Mouse (Mus musculus) kidney, adult 9 months (tissue): ENCODE measurements around the gene Pknox2.

Source experiments
- DNase-seq: peaks from one replicate; pipeline ENCODE4 v3.0.0; 2022

The Pknox2 gene

GRCm38 (mm10) chr9:37044165-37044564, 103.0 kb downstream of the Pknox2 start:
- DNase-seq, result no peak

DNA sequence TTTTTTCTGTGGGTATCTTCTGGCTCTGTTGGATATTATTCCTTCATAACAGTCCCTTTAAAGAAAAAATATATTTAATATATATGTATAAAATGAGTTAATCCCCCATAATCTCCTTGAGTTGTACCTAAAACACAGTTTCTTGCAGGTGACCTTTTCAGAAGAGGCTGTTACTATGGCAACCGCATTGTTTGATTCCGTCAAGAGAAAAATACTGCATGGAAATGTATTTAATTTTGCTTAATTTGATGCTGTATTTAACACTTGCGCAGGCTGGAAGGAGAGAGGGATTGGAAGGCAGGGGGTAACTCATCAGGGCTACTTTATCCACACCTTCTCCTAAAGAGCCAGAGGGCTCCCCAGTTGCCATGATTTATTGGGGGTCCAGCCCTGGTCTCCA, 108.3 kb downstream of the Pknox2 start:
- DNase-seq, result no peak

DNA sequence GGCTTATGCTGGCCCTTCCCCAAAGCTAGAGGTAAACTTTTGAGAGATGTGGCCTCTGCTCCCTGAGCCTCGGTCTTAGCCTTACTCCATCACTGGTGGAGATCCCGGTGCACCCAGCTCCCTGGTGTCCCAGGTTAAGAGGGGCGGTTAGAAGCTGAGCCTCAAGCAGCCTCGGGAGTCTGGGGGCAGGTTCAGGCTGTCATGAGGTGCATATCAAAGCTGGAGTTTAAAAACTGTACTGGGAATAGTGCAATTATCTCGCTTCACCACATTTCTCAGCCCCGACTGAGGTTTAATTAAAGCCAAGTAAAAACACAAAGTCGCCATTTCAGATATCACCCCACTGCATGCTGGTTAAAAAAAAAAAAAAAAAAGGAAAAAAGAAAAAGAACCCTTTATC, 108.8 kb downstream of the Pknox2 start:
- DNase-seq, result no peak

GRCm38 (mm10) chr9:37037405-37037804, 109.8 kb downstream of the Pknox2 start:
- no peak for DNase-seq

DNA sequence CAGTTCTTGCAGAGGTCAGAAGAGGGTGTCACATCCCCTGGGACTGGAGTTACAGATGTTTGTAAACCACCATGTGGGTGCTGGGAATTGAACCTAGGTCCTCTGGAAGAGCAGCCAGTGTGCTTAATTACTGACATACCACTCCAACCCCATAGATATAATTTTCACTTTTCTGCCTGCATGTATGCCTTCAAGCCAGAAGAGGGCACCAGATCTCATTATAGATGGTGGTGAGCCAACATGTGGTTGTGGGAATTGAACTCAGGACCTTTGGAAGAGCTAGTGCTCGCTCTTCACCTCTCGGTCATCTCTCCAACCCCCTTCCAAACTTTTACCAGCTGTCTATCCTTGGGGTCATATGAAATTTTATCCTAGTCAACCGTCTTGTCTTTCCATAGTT, 112.0 kb downstream of the Pknox2 start:
- DNase-seq, result no peak

- DNase-seq, result no peak
Observed at GRCm38 (mm10) chr9:37034316-37034715, 112.9 kb downstream of the Pknox2 start.

DNA sequence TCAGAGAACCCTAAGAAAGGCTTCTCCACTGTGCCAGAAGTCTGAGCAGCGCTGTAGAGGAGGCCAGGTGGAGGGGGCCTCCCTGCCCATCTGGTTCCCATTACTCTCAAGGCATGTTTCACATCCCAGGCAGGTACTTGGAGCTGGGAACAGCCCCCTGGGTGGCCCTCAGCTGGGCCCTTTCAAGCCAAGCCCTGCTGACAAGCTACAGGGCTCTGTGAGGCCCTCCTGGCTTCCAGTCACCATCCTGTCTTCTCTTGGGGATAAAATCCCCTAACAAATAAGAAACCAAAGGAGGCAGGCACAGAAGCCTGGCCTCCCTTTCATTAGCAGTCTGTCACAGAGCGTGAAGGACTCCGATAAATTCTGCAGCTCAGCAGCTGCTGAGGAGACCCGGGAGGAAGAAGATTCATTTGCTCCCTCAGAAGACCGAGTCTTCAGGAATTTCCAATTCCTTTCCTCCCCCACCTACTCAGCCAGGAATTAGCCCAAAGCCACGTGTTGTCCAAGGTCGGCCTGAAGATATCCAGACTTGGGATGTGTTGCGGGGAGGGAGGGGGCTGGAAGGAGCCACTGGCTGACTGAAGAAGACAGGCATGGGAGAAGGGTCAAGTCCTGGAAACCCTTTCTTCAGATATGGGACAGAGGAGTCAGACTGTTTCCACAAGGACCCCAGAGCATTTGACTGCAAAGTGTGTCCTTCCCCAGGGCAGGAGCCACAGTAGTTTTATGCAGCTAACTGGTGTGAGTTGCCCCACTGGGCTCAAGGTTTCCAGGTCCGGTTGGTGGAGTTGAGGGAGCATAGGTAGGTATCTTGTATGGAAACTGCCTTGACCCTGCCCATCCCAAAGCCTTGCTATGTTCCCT, 116.6 kb downstream of the Pknox2 start:
- no peak for DNase-seq

DNA sequence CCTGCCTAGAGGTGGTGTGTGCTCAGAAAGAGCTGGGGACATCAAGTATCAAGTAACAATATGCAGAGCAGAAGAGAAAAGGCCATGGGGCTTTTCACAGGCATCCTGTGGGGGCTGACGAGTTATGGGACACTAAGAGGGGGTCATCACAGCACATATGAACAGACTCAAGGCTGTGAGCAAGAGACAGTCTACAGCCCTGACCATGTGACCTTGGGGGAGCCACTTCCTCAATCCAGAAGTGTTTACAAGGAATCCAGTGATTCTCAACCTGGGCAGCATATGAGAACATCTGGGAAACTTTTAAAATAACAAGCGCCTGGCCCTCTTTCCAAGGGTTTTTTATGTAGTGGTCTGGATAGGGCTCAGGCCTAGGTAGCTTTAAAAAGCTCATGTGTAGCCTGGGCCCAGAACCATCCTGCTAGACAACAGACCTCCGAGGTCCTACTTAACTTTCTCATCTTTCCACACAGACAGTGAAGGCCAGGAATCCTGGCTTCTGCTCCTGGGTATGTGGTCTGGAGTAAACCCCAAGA, 117.3 kb downstream of the Pknox2 start:
- no peak for DNase-seq

GRCm38 (mm10) chr9:37027825-37028575, 119.2 kb downstream of the Pknox2 start:
- DNase-seq, result no peak

GRCm38 (mm10) chr9:37025913-37026312, 121.3 kb downstream of the Pknox2 start:
- no peak for DNase-seq

- DNase-seq, result no peak
Observed at GRCm38 (mm10) chr9:37021586-37022230, 125.5 kb downstream of the Pknox2 start.

DNA sequence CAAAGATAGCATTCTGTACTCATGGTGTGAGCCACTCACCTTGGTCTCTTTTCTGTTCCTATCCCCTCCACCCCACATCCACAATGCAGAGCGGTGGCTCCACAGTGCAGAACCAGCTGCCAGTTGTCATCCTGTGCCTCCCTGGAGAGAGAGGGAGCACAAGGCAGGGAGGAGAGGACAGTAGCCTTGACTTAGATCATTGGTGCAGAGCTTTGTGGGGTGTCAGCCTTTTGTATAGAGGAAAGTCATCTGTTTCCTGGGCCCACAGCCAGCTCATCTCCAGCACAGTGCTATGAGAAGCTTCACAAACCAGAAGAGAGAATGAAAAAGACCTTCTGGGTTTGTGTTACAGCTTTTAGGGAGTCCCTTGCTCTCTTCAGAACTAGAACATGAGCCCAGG, 129.1 kb downstream of the Pknox2 start:
- DNase-seq, result peak; percentile 15

DNA sequence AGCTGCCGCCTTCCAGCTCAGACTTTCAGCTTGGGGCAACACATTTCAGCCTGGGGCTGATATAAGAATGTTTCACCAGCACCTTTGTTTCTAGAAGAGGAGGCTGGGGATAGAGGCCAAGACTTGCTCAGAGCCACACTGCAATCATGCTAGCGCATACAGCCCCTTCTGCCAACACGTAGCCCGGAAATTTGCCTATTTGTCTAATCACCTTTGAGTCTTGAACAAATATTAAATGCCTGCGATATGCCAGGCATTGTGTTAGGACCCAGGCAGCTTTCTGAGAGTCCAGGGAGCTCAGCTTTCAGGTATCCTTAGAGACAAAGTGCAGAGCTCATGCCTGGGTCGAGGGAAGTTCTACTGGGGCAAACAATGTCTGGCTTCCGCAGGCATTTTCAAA, 130.0 kb downstream of the Pknox2 start:
- no peak for DNase-seq

DNA sequence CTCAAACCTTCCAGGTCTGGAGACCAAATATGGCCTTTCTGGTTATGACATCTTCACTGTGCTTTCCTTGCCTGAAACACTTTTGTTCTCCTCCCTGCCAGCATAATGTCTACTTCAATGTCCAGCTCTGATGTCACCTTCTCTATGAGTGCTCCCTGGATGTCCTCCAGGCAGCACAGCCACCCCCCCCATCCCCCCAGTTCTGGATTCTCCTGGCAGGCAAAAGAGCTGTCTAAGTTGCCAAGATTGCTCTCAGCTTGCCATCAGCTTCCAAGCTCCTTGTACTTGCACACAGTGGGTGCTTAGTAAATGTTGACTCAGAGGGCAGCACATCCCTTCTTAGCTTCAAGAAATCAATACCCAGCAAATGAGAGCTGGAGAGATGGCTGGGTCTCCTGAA, 131.0 kb downstream of the Pknox2 start:
- DNase-seq, result no peak

DNA sequence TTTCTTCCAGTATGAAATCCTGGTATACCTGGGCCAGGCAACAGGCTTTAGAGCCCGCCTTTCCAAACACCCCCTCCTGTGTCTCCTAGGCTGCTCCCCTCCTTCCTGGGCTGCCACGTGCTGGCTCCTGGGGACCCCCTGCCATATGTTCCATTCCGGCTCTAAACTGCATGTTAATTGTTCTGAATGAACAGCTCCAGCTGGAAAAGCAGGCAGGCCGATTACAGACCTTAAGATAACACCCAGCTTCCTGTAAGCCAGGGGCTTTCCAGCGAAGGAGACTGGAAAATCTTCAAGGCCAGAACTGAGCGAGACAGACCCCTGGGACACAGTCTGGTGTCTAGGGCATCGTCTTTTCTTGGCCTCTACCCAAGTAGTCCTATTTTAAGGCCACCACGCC, 133.6 kb downstream of the Pknox2 start:
- DNase-seq, result no peak

GRCm38 (mm10) chr9:37008090-37008489, 139.1 kb downstream of the Pknox2 start:
- DNase-seq, result peak; percentile 37

GRCm38 (mm10) chr9:37004676-37005075, 142.5 kb downstream of the Pknox2 start:
- DNase-seq, result no peak

- no peak for DNase-seq
Observed at GRCm38 (mm10) chr9:37001935-37002535, 145.2 kb downstream of the Pknox2 start.

DNA sequence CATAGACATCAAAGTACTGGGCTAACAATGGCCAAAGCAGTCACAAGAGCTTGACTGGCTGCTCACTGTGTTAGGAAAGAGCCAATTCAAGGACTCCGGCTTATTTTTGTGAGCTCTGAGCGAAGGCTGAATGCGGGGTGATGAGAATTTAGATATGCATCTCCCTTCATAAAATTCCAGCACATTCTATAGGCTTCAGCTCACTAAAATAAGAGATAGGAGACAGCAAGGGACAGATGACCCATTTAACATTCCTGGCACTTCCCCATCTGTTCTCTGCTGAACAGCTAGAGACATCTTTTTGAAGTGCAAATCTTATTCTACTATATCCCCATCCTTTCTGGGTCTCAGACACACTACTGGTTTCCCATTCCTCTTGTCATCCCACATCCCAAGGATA, 147.8 kb downstream of the Pknox2 start:
- DNase-seq, result no peak

DNA sequence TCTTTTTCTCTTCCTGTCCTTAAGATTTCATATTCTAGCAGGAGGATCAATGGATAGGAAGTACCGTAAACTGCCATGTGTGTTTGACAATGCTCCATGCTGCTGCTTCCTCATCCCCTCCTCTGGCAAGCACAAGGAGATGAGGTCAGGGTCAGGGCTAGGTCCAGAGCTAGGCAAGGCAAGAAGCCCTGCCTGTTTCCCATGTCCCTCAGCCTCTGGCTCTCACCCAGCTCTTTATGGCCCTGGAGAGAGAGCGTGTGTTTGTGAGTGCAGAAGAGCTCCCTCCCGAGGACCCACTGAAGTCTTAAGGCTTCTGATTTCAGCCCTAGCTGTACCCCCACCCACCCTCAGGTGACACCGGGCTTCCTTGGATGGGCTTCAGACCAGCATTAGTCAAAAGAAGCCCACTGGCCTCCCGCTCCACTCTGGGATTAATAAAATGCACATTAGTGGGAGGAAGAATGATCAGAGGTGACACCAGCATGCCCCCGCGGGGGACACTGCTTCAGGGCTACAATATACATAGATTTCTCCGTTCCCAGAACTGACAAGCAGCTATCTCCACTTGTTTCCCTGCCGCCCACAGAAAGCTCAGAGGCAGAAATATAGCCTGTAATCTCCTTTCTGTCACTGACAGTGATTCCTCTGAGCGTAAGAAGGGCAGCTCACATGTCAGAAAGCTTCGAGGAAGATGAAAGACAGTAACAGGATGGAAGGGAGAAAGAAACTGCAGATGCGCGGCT, 156.4 kb downstream of the Pknox2 start:
- no peak for DNase-seq

GRCm38 (mm10) chr9:36989991-36990390, 157.2 kb downstream of the Pknox2 start:
- DNase-seq, result no peak

GRCm38 (mm10) chr9:36985233-36985632, 162.0 kb downstream of the Pknox2 start:
- no peak for DNase-seq
